Mouse (Mus musculus): Measurements from ENCODE around the gene Fam186b.

GRCm38 (mm10) chr15:99285189-99285535, 10.5 kb downstream of the Fam186b start:
- TF ChIP-seq POLR2A (IDR thresholded peaks at IDR 0.05; ENCODE audit: extremely low read depth, insufficient read depth, low read length) (no peak), CTCF (IDR thresholded peaks at IDR 0.05; ENCODE audit: extremely low read depth, insufficient read depth, low read length) (no peak)
